Mouse (Mus musculus) CH12.LX (cell line): ENCODE measurements at regions not wholly inside any gene's neighbourhood (a gene's known extent, or its start where the extent isn't known, plus 50 kb on each side); places are given as distances from the start of the nearest gene placed in this dataset.

ENCODE experiments used
- DNase-seq: peaks from one replicate; pipeline ENCODE4 v3.0.0-alpha.2; 2013; ENCODE audit errors: extremely low read depth
- H3K27ac ChIP-seq: 2 replicates; pipeline ENCODE4 v1.5.1; 2012; ENCODE audit warnings: low read depth, mild to moderate bottlenecking, control low read depth, moderate library complexity; ENCODE audit not compliant: insufficient read depth
- H3K27me3 ChIP-seq: replicated peaks from 2 replicates; pipeline ENCODE3; 2012; ENCODE audit warnings: inconsistent platforms
- H3K36me3 ChIP-seq, 2 experiments: replicated peaks in 1 of 2; 2 replicates each; pipeline versions ENCODE3 to v1.6.1; 2012; ENCODE audit warnings: inconsistent platforms in 1 of 2, low read length in 1 of 2, mild to moderate bottlenecking in 1 of 2, mixed read lengths in 1 of 2, moderate library complexity in 1 of 2; ENCODE audit not compliant: control insufficient read depth in 1 of 2, insufficient read depth in 1 of 2
- H3K4me1 ChIP-seq, 2 experiments: 2 replicates each; pipeline ENCODE4 v1.6.1; 2012; ENCODE audit warnings: inconsistent platforms in 1 of 2, moderate library complexity in 1 of 2; ENCODE audit not compliant: insufficient read depth in 2 of 2, control insufficient read depth in 1 of 2
- H3K4me2 ChIP-seq: 2 replicates; pipeline ENCODE4 v1.6.1; 2012; ENCODE audit warnings: low read depth, mild to moderate bottlenecking, control low read depth; ENCODE audit not compliant: poor library complexity, insufficient read depth, severe bottlenecking
- H3K4me3 ChIP-seq, 3 experiments: fragments of 150-350 bp in 1 of 3; sonication (generic) in 1 of 3; replicated peaks in 1 of 3; 2 replicates each; pipeline versions ENCODE3 to v1.5.1; 2011 to 2012; ENCODE audit warnings: low read depth in 2 of 3, low read length in 2 of 3, mild to moderate bottlenecking in 2 of 3, moderate library complexity in 2 of 3, control low read depth in 1 of 3, improper control_type of control experiment in 1 of 3, inconsistent platforms in 1 of 3, mixed read lengths in 1 of 3; ENCODE audit not compliant: poor library complexity in 1 of 3
- H3K79me2 ChIP-seq: replicated peaks from 2 replicates; pipeline ENCODE4 v1.6.1; 2012; ENCODE audit warnings: mild to moderate bottlenecking, moderate library complexity; ENCODE audit not compliant: control insufficient read depth, poor library complexity, insufficient read depth, severe bottlenecking; ENCODE audit errors: extremely low read depth
- H3K9ac ChIP-seq: 2 replicates; pipeline ENCODE4 v1.6.1; 2012; ENCODE audit warnings: low read depth, mild to moderate bottlenecking, control low read depth, moderate library complexity; ENCODE audit not compliant: insufficient read depth
- H3K9me3 ChIP-seq: replicated peaks from 2 replicates; pipeline ENCODE3; 2012; ENCODE audit warnings: low read length, inconsistent platforms, mixed read lengths
- BHLHE40 ChIP-seq: IDR thresholded peaks from 2 replicates; pipeline ENCODE4 v1.6.1; 2011; ENCODE audit warnings: mild to moderate bottlenecking, low read depth, low read length, improper control_type of control experiment
- EP300 ChIP-seq: IDR thresholded peaks from 2 replicates; pipeline ENCODE4 v1.6.1; 2011; ENCODE audit warnings: low read length, improper control_type of control experiment
- JUN ChIP-seq: IDR thresholded peaks from 2 replicates; pipeline ENCODE4 v1.6.1; 2011; ENCODE audit warnings: low read depth, mild to moderate bottlenecking, low read length, improper control_type of control experiment, moderate library complexity; ENCODE audit not compliant: insufficient read depth
- MAZ ChIP-seq: IDR thresholded peaks from 2 replicates; pipeline ENCODE4 v1.6.1; 2012; ENCODE audit warnings: low read depth, mild to moderate bottlenecking, inconsistent platforms, low read length, improper control_type of control experiment, moderate library complexity
- MXI1 ChIP-seq: IDR thresholded peaks from 2 replicates; pipeline ENCODE4 v1.6.1; 2011; ENCODE audit warnings: mild to moderate bottlenecking, low read depth, low read length, improper control_type of control experiment
- MYC ChIP-seq: IDR thresholded peaks from 2 replicates; pipeline ENCODE4 v1.6.1; 2011; ENCODE audit warnings: low read depth, mild to moderate bottlenecking, improper control_type of control experiment, low read length
- SIN3A ChIP-seq: IDR thresholded peaks from 2 replicates; pipeline ENCODE4 v1.6.1; 2012; ENCODE audit warnings: low read length, improper control_type of control experiment, inconsistent platforms
- SMC3 ChIP-seq: IDR thresholded peaks from 2 replicates; pipeline ENCODE4 v1.6.1; 2011; ENCODE audit warnings: low read depth, low read length, improper control_type of control experiment
- UBTF ChIP-seq: IDR thresholded peaks from 2 replicates; pipeline ENCODE4 v1.6.1; 2012; ENCODE audit warnings: low read depth, mild to moderate bottlenecking, inconsistent platforms, low read length, improper control_type of control experiment, moderate library complexity
- USF1 ChIP-seq: IDR thresholded peaks from 2 replicates; pipeline ENCODE4 v1.6.1; 2014; ENCODE audit warnings: low read depth, mild to moderate bottlenecking, inconsistent platforms, low read length, improper control_type of control experiment
- dilution Hi-C: fragments of 300-500 bp; cut with MboI; formaldehyde crosslinking; loops from 2 replicates; pipeline ENCODE4 v1.14.3; 2020; ENCODE audit warnings: low sequenced_read_pairs; ENCODE audit not compliant: extremely low pct_unique_long_range_greater_than_20kb, extremely low pct_ligation_motif_present
- in situ Hi-C: fragments of 300-500 bp; cut with MboI; formaldehyde crosslinking; loops from 3 replicates; pipeline ENCODE4 v1.14.3; 2019; ENCODE audit warnings: low sequenced_read_pairs, low pct_ligation_motif_present, low pct_unique_long_range_greater_than_20kb, mixed read lengths

- H3K36me3 ChIP-seq: no peaks in the 10 kb centered on the region
- TF ChIP-seq EP300: no peak
- no peak for TF ChIP-seq JUN
- no peak for TF ChIP-seq SMC3
- TF ChIP-seq UBTF: no peak
- no peak for TF ChIP-seq USF1
- TF ChIP-seq MAZ: no peak
- no peaks in the 10 kb centered on the region for H3K79me2 ChIP-seq
- no peak overlapping the region for H3K27ac ChIP-seq
- no peak overlapping the region for H3K4me3 ChIP-seq
- in situ Hi-C loops: no loop called here
- dilution Hi-C loops: no loop called here
- no peaks in the 10 kb centered on the region for H3K9me3 ChIP-seq
- no peak for DNase-seq
- peaks cover 46% of the 10 kb centered on the region for H3K27me3 ChIP-seq
- H3K4me1 ChIP-seq: no peaks in the 10 kb centered on the region
- H3K4me2 ChIP-seq: no peak overlapping the region
- H3K9ac ChIP-seq: no peak overlapping the region
Observed at GRCm38 (mm10) chr6:117000951-117001725, 167.2 kb upstream of the Cxcl12 start.

GRCm38 (mm10) chr6:117012621-117013020 is 155.7 kb upstream of the Cxcl12 start:
- no peaks in the 10 kb centered on the region for H3K36me3 ChIP-seq
- H3K79me2 ChIP-seq: no peaks in the 10 kb centered on the region
- dilution Hi-C loops (no loop called here), in situ Hi-C loops (no loop called here)
- no peak overlapping the region for H3K27ac ChIP-seq
- no peaks in the 10 kb centered on the region for H3K4me1 ChIP-seq
- peaks cover 2% of the 10 kb centered on the region for H3K9me3 ChIP-seq
- no peak overlapping the region for H3K4me2 ChIP-seq
- DNase-seq: no peak
- no peak overlapping the region for H3K4me3 ChIP-seq
- no peak overlapping the region for H3K9ac ChIP-seq
- no peak for TF ChIP-seq SIN3A
- no peak for TF ChIP-seq BHLHE40
- TF ChIP-seq MXI1: no peak
- TF ChIP-seq MYC: no peak
- peaks cover 47% of the 10 kb centered on the region for H3K27me3 ChIP-seq

GRCm38 (mm10) chr6:117015461-117015860 is 152.9 kb upstream of the Cxcl12 start:
- no peak overlapping the region for H3K4me3 ChIP-seq
- no peak overlapping the region for H3K4me2 ChIP-seq
- H3K9me3 ChIP-seq: peaks cover 4% of the 10 kb centered on the region
- no peak for DNase-seq
- H3K36me3 ChIP-seq: no peaks in the 10 kb centered on the region
- in situ Hi-C loops: no loop called here
- no peaks in the 10 kb centered on the region for H3K79me2 ChIP-seq
- no peak overlapping the region for H3K27ac ChIP-seq
- TF ChIP-seq MAZ (no peak), EP300 (no peak), SIN3A (no peak)
- H3K27me3 ChIP-seq: peaks cover 54% of the 10 kb centered on the region
- H3K4me1 ChIP-seq: no peaks in the 10 kb centered on the region
- dilution Hi-C loops: no loop called here
- no peak overlapping the region for H3K9ac ChIP-seq
